Mouse (Mus musculus) small intestine, adult 2 months (tissue): ENCODE measurements at regions not wholly inside any gene's neighbourhood (a gene's known extent, or its start where the extent isn't known, plus 50 kb on each side); places are given as distances from the start of the nearest gene placed in this dataset.

ENCODE experiments used
- CTCF ChIP-seq: fragments of 200-500 bp; IDR thresholded peaks from 2 replicates; pipeline ENCODE4 v1.5.1; 2012; ENCODE audit warnings: low read depth, mild to moderate bottlenecking, control low read depth, inconsistent platforms, low read length, moderate library complexity, mixed read lengths; ENCODE audit not compliant: insufficient replicate concordance, insufficient read length; ENCODE audit errors: extremely low read depth
- POLR2A ChIP-seq: fragments of 200-500 bp; IDR thresholded peaks from 2 replicates; pipeline ENCODE4 v1.6.1; 2012; ENCODE audit warnings: low read depth, mild to moderate bottlenecking, control low read depth, inconsistent platforms, low read length, moderate library complexity

DNA sequence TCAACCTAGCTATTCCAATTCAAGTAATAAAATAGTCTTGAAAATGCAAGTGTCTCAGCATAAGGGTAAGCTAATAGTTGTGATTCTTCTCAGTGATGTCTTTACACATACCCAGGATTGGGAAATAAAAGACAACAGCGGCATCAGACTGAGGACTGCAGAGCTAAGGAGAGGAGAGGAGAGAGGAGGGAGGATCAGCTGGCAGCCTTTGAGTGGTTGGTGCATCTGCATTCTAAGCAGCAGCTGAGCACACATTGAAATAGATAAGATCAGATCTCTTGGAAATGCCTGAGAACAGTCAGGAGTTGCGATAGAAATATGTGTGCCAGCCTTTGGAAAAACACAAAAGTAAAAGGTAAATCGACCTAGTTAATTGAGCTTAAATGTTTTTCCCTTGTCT, 480.3 kb upstream of the Mpdz start:
- TF ChIP-seq POLR2A = no peak
- no peak for TF ChIP-seq CTCF
